Mouse (Mus musculus) MEL-GATA-1-ER (cell line): ENCODE measurements around the gene Camkk2.

Experiments
- DNase-seq: peaks from one replicate; pipeline ENCODE4 v3.0.0-alpha.2; 2012; ENCODE audit warnings: low read depth; ENCODE audit errors: extremely low read depth

The Camkk2 gene

DNA sequence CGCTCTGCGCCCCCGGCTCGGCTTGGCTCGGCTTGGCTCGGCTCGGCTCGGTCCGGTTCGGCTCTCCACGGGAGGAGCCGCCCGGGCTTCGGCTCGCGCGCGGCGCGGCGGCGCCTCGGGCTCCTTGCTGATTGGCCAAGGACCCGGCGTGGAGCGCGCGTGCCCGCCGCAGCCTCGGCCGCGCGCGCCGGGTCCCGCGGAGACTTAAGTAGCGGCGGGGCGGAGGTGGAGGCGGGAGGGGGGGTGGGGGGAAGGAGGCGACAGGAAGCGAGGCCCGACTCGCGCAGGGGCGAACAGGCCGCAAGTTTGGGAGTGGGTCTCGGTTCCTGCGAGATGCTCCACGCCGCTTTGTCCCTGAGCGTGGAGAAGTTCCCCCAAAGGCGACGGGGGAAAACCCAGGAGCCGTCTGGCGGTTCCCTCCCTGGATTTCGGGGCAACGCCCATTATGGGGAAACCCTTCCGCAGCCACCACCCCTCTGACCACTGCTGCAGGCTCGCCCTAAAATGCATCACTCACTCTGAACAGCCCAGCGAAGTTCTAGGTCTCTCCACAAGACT, at the start of gene Camkk2:
Gene Camkk2 (minus strand): TSS at position 133 of the 558 bp plus-strand sequence.
- DNase-seq = no peak

- DNase-seq = no peak
These were observed 45.9 kb upstream of the Camkk2 start for GRCm38 (mm10) chr5:122825099-122825498.

GRCm38 (mm10) chr5:122824450-122824849, 45.2 kb upstream of the Camkk2 start:
- no peak for DNase-seq

DNA sequence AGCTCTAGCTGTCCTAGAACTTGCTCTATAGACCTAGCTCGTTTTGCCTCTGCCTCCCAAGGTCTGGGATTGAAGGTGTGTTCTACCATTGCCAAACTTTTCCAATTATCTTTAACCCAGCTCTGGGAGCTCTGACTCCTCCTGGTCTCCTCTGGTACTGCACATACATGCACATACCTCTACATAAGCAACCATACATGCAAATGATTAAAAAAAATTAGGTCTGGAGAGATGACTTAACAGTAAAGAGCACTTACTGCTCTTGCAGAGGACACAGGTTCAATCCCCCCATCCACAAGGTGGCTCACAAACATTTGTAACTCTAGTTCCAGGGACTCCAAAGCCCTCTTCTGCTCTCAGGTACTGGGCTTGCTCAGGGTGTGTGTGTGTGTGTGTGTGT, 44.8 kb upstream of the Camkk2 start:
- DNase-seq = peak; percentile 16

GRCm38 (mm10) chr5:122822441-122822840, 43.2 kb upstream of the Camkk2 start:
- no peak for DNase-seq

- no peak for DNase-seq
These were observed 42.3 kb upstream of the Camkk2 start for GRCm38 (mm10) chr5:122821524-122821885.

DNA sequence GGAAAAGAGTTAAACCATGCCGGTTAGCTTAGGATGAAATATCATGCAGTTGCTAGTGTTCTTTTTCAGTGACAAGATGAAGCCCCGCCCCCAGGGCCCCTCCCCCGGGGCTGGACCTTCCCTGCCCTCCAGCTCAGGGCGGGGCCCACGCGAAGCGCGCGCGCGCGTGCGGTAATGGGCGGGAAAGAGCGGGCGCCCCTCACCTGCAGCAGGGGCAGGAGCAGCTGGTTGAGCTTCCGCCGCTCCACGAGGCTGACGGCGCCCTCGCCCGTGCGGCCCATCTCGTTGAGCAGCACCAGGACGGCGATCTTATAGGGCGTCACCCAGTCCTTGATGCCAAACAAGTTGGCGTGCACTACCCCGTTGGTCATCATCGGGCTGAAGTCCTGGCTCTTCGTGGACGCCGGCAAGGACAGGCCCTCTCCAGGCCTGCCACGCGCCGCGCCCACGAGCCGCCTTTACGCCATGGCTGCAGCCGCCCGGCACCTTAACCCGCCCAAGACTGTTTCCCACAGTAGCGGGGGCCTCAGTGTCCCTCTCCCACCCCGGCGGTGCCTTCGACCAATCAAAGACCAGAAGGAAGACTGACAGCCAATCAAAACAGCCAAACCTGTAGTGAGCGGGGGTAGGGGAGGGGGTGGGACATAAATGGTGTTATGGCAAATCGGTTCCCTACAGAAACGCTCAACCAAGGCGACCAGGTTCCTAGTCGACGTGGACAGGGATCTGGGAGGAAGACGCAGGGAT, 41.7 kb upstream of the Camkk2 start, which contains the start of gene Anapc5:
Gene Anapc5 (minus strand): TSS at position 563 of the 747 bp plus-strand sequence.
- DNase-seq = peak; percentile 96

DNA sequence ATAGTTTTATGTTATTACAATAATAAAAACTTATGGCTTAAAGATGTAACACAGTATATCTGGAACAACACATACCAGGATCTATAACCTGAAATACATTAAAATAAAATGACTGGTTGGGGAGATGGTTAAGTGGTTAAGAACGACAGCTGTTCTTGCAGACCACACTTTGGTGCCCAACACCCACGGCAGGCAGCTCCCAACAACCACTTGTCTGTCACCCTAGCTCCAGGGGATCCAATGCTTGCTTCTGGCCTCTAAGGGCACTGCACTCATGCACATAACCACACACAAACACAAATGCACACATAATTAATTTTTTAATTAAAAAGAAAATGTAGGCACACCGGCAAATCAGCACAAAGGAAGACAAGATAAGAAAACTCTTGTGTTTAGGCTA, 33.5 kb upstream of the Camkk2 start:
- DNase-seq = no peak

DNA sequence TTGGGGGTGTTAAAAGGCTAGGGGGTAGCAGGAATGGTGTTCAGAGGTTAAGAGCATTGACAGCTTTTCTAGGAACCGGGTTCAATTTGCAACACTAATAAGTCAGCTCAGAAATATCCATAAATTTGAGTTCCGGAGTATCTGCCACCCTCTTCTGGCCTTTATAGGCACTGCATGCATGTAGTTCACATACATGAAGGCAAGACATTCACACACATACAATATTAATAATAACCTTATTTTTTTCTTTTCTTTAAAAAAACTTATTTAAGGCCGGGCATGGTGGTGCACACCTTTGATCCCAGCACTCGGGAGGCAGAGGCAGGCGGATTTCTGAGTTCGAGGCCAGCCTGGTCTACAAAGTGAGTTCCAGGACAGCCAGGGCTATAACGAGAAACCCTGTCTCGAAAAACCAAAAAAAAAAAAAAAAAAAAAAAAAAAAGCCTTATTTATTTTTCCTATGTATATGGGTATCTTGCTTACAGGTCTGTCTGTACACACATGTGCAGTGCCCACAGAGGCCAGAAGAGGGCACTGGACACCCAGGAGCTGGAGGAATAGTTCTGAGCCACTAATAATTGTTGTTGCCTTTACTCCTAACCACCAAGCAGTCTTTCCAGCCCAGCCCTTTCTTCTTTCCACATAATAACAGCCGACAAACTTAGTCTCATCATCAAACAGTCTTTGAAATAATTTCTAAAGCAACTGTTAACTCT, 32.3 kb upstream of the Camkk2 start:
- peak; percentile 59 for DNase-seq

- DNase-seq = no peak
These were observed 26.3 kb upstream of the Camkk2 start for GRCm38 (mm10) chr5:122805503-122805902.

DNA sequence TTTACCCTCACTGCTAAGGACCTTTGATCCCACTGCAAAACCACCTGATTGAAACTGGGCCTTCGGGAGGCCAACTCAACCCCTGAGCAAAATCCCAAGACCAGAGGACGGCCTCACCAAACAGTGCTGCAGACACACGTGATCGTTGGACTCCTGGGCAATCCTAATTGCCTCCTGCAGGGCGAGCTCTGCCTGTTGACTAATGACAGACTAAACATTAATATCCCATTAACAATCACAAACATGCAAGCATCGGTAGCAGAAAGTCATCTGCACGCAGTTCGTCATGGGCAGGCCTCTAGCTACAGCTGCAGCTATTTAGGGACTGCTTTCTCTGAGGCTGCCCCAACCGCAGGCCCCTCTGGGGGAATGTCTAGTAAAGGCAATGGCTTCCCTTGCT, 23.5 kb upstream of the Camkk2 start:
- no peak for DNase-seq

DNA sequence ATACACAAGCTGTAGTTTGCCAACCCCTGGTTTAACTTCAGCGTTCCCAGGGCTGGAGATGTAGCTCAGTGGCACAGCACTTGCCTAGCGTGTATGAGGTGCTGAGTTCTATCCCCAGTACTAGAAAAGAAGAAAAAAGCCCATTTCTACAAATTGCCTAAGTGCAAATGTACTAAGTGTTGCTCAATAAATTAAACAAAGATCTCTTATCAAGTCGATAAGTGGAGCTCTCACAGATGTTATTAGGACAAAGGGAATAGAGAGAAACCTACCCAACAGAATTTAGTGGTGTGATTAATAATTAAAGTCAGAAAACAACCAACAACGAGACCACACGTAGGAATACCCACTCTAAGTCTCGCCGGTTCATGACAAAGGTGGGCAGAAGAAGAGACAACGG, 22.5 kb upstream of the Camkk2 start:
- DNase-seq = no peak

DNA sequence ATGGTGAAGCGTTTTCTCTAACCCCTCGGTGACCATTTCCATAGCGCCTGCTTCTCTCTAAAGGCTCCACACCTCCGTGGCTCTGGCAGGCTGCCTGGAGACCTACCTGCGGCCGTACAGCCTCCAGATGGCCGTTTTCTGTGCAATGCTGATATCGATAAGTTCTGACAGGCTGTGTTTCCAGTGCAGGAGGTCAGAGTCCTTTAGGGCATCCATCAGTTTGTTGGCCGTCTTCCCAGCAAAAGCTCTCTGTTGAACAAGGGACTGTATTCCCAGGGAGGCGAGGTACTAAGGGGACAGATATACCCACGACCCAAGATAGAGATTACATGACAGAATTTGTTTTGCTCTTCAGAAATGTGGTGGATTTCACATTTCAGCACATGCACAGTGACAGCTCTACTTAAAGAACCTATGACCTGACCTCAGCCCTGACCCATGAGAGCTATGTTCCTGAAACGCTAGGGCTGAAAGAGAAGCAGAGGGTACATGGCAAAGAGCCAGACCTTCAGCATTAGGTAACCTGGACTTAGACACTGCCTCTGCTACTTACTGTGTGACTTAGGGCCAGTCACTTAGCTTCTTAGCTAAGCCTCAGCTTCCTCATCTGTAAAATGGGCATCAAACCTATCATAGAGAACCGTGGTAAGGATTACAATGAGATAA, 21.3 kb upstream of the Camkk2 start:
- DNase-seq = no peak

DNA sequence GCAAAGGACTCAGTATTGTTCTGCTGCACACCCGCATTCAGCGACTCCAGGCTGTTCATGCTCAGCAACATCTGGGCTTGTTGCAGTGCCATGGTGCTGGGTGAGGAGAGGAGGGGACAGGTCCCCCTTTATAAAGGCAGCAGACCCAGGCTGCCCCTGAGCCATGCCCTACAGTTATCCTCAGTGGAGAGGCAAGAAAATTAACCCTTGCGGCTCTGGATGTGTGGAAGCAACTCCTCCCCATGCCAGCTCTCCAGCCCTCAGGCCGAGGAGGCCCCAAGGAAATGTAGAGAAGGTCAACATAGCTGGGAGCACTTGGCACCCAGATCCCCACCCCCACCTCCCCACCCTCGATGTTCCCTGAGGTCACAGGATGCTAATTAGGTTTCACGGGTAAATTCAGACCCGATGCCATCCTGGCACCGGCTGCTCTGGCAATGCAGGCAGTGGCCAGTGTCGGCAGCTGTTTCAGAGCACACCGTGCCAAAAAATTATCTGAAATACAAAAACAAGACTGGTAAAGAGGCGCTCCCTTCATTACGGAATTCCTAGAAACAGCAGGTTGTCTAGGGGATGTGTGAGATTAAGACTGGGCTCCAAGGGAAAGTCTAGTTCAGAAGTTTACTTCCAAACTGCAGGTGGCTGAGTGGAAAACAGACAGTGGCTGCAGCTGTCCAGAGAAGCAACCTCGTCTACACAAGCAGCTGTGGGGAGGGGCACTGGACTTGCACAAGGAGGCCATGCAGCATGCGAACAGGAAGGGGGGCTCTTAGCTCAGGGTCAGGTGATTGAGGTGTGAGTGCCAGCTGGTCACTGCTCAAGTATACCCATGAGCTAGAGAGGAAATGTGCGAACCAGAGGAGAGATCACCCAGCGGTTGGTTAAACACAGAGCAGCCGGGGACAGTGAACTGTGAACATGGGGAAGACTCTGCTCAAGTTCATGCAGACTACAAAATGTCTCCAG, 20.5 kb upstream of the Camkk2 start:
- DNase-seq = no peak

DNA sequence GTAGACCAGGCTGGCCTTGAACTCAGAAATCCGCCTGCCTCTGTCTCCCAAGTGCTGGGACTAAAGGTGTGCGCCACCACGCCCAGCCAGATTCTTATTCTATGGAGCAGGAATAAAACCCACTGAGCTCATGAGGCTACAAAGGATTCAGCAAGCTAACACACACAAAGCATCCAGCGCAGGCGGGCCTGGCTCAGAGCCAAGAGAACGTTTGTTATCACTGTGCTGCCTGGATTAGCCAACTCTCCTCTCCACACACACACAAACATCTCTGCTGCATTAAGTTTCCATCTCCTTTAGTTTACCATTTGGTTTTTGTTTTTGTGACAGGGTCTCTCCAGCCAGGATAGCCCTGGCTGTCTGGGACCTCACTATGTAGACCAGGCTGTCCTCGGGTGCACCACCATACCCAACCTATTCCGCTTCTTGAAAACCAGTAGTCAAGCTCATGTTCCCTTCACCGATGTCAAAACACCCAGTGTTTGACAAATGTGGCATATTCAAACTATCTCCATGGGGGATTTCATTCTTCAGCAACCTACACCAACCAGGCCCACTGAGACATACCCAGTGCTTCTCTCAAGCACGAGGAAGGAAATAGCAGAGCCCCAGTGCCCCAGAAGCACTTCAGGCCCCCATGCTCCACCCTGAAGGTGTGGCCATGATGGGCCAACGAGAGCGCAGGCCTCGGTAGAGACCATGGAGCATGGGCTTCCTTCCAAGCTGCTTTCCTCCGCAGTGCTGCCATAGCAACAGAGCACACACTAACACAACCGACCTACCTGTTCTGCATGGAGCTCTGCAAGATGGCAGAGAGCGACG, 19.6 kb upstream of the Camkk2 start:
- peak; percentile 57 for DNase-seq

GRCm38 (mm10) chr5:122797866-122798265, 18.7 kb upstream of the Camkk2 start:
- no peak for DNase-seq

GRCm38 (mm10) chr5:122788696-122789095, 9.5 kb upstream of the Camkk2 start:
- DNase-seq = no peak

- DNase-seq = no peak
These were observed 7.0 kb upstream of the Camkk2 start for GRCm38 (mm10) chr5:122786035-122786819.

DNA sequence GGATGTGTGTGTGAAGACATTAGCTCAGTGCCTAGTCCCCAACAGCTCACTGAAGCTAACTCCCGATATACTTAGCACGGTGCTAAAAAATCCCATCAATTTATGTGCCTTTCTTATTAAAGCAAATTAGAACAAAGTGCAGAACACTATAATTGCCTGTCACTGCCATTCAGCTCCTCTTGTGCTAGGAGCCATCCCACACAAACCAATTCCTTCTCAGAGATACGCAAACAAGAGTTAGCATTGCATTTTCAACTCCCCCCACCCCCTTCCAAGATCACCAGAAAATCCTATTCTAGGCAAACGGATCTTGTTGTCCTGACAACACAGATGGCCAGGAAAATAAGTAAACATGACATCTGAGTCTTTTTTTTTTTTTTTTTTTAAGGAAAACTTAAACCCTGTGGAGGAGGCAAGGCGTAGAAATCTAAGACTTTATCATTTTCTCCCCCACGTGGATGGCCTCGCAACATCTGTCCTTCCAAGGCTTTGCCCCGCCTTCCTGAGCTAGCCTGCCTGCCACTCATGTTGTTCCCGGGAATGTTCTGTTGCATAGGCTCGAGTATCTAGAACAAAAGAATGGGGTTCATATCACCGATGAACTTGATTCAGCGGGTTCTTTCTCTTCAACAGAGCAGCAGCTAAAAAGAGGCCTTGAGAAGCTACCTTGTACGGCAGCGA, 4.7 kb upstream of the Camkk2 start:
- DNase-seq = no peak
